Mouse (Mus musculus): Measurements from ENCODE around the gene Tenm3.

GRCm38 (mm10) chr8:48467633-48468032, 376.1 kb downstream of the Tenm3 start:
- TF ChIP-seq POLR2A (IDR thresholded peaks at IDR 0.05; ENCODE audit: low read depth, low read length) (no peak), CTCF (IDR thresholded peaks at IDR 0.05; ENCODE audit: borderline replicate concordance, insufficient read depth, low read length) (no peak)
